Mouse (Mus musculus): ENCODE data around the gene Gm13276. TPM values are rescaled to one million over a fixed set of nuclear protein-coding genes. Genes with fewer than 3 reads are reported as not detected.

Gene Gm13276
- polyA plus RNA-seq, 1 experiment, result not detected

Other genes with a start within 250 kb of the Gm13276 start
- gene Ifna15, start 227.5 kb upstream of the Gm13276 start, polyA plus RNA-seq (2012; ENCODE audit: low replicate concordance), result not detected in 2 replicates
- gene Ifna14, start 213.9 kb upstream of the Gm13276 start, polyA plus RNA-seq (2012; ENCODE audit: low replicate concordance), result not detected in 2 replicates
- gene Ifna9, start 193.3 kb upstream of the Gm13276 start, polyA plus RNA-seq (2012; ENCODE audit: low replicate concordance), result not detected in 2 replicates
- not detected in 2 replicates for gene Ifna12, start 182.3 kb upstream of the Gm13276 start, polyA plus RNA-seq (2012; ENCODE audit: low replicate concordance)
- gene C87499, start 151.3 kb upstream of the Gm13276 start, polyA plus RNA-seq (2012; ENCODE audit: low replicate concordance), result not detected in 2 replicates
- gene Ifna13, start 141.2 kb upstream of the Gm13276 start, polyA plus RNA-seq (2012; ENCODE audit: low replicate concordance), result not detected in 2 replicates
- not detected in 2 replicates for gene Ifna16, start 108.8 kb upstream of the Gm13276 start, polyA plus RNA-seq (2012; ENCODE audit: low replicate concordance)
- gene Ifna2, start 101.8 kb upstream of the Gm13276 start, polyA plus RNA-seq (2012; ENCODE audit: low replicate concordance), result not detected in 2 replicates
- gene Ifnab, start 94.3 kb upstream of the Gm13276 start, polyA plus RNA-seq (2012; ENCODE audit: low replicate concordance), result not detected in 2 replicates
- gene Gm26566, start 63.9 kb upstream of the Gm13276 start, polyA plus RNA-seq (2012; ENCODE audit: low replicate concordance), result not detected in 2 replicates
- gene Klhl9, start 63.2 kb upstream of the Gm13276 start, polyA plus RNA-seq (2012; ENCODE audit: low replicate concordance), result 5.7 and 6.4 TPM in 2 replicates
- gene Gm13271, start 30.8 kb upstream of the Gm13276 start, polyA plus RNA-seq (2012; ENCODE audit: low replicate concordance), result not detected in 2 replicates
- gene Gm13283, start 25.6 kb upstream of the Gm13276 start, polyA plus RNA-seq (2012; ENCODE audit: low replicate concordance), result not detected in 2 replicates
- not detected in 2 replicates for gene Gm13290, start 11.9 kb upstream of the Gm13276 start, polyA plus RNA-seq (2012; ENCODE audit: low replicate concordance)
- gene Gm13289, start 8.8 kb upstream of the Gm13276 start, polyA plus RNA-seq (2012; ENCODE audit: low replicate concordance), result not detected in 2 replicates
- gene Gm13272, start 5.9 kb upstream of the Gm13276 start, polyA plus RNA-seq (2012; ENCODE audit: low replicate concordance), result not detected in 2 replicates
- gene Ifnz, start 3.6 kb upstream of the Gm13276 start, polyA plus RNA-seq (2012; ENCODE audit: low replicate concordance), result not detected in 2 replicates
- not detected in 2 replicates for gene Gm13277, start 2.9 kb downstream of the Gm13276 start, polyA plus RNA-seq (2012; ENCODE audit: low replicate concordance)
- not detected in 2 replicates for gene Gm13278, start 5.8 kb downstream of the Gm13276 start, polyA plus RNA-seq (2012; ENCODE audit: low replicate concordance)
- gene Gm13275, start 8.8 kb downstream of the Gm13276 start, polyA plus RNA-seq (2012; ENCODE audit: low replicate concordance), result not detected in 2 replicates
- gene Gm13279, start 11.7 kb downstream of the Gm13276 start, polyA plus RNA-seq (2012; ENCODE audit: low replicate concordance), result not detected in 2 replicates
- not detected in 2 replicates for gene Gm13285, start 14.0 kb downstream of the Gm13276 start, polyA plus RNA-seq (2012; ENCODE audit: low replicate concordance)
- not detected in 2 replicates for gene Gm13287, start 17.5 kb downstream of the Gm13276 start, polyA plus RNA-seq (2012; ENCODE audit: low replicate concordance)
- gene Gm13288, start 19.8 kb downstream of the Gm13276 start, polyA plus RNA-seq (2012; ENCODE audit: low replicate concordance), result not detected in 2 replicates
- gene Ifna7, start 30.5 kb downstream of the Gm13276 start, polyA plus RNA-seq (2012; ENCODE audit: low replicate concordance), result not detected in 2 replicates
- not detected in 2 replicates for gene Ifna11, start 34.2 kb downstream of the Gm13276 start, polyA plus RNA-seq (2012; ENCODE audit: low replicate concordance)
- gene Ifna6, start 41.7 kb downstream of the Gm13276 start, polyA plus RNA-seq (2012; ENCODE audit: low replicate concordance), result not detected in 2 replicates
- not detected in 2 replicates for gene Ifna5, start 49.8 kb downstream of the Gm13276 start, polyA plus RNA-seq (2012; ENCODE audit: low replicate concordance)
- gene Ifna4, start 56.2 kb downstream of the Gm13276 start, polyA plus RNA-seq (2012; ENCODE audit: low replicate concordance), result not detected in 2 replicates
- gene Ifna1, start 64.4 kb downstream of the Gm13276 start, polyA plus RNA-seq (2012; ENCODE audit: low replicate concordance), result not detected in 2 replicates
- gene Ifne, start 94.5 kb downstream of the Gm13276 start, polyA plus RNA-seq (2012; ENCODE audit: low replicate concordance), result not detected in 2 replicates

Measured in leukemia stem cell, adult 10-12 weeks (primary cell).